Mouse (Mus musculus): ENCODE results near the gene Gpr146. TPM values are rescaled to one million over a fixed set of nuclear protein-coding genes. Genes with fewer than 3 reads are reported as not detected.
A peak's percentile ranks its signal among the peaks of the same experiment; 100 is the strongest.

Gpr146 gene
- polyA plus RNA-seq, 1 experiment from 2014 or later, result 24.1 TPM

- 51% methylated on average over 6 of the region's 6 CpGs for WGBS (ENCODE audit: insufficient replicate concordance)
- no peak within 1 kb of the TSS for H3K9ac ChIP-seq (ENCODE audit: low read depth, low read length)
- peaks cover 39% of the 10 kb centered on the region for H3K4me1 ChIP-seq (ENCODE audit: control insufficient read depth, low read depth, low read length)
Observed at GRCm38 (mm10) chr5:139352317-139352716, 25.2 kb upstream of the Gpr146 start, which contains the start of gene Cyp2w1. TSS of gene Cyp2w1 (plus strand) at chr5:139352617.

GRCm38 (mm10) chr5:139353496-139353895, 24.0 kb upstream of the Gpr146 start:
- no peak for ATAC-seq (ENCODE audit: low read depth)
- 54% methylated on average over 10 of the region's 10 CpGs for WGBS (ENCODE audit: insufficient replicate concordance)
- Histone ChIP-seq H3K27ac (ENCODE audit: low read length) (no peak overlapping the region), H3K36me3 (ENCODE audit: control insufficient read depth, insufficient read depth) (no peaks in the 10 kb centered on the region), H3K4me3 (ENCODE audit: low read depth, low read length) (no peak overlapping the region), H3K27me3 (ENCODE audit: control insufficient read depth, insufficient read depth, low read depth, low read length) (no peaks in the 10 kb centered on the region), H3K4me2 (ENCODE audit: low read depth, low read length) (no peak overlapping the region), H3K4me1 (ENCODE audit: control insufficient read depth, low read depth, low read length) (peaks cover 39% of the 10 kb centered on the region), H3K9ac (ENCODE audit: low read depth, low read length) (no peak overlapping the region), H3K9me3 (replicated peaks; ENCODE audit: control insufficient read depth, low read length) (no peaks in the 10 kb centered on the region)

More at GRCm38 (mm10) chr5:139352317-139352716, 25.2 kb upstream of the Gpr146 start, which contains the start of gene Cyp2w1:
- Histone ChIP-seq H3K4me2 (ENCODE audit: low read depth, low read length) (no peak within 1 kb of the TSS), H3K4me3 (ENCODE audit: low read depth, low read length) (no peak within 1 kb of the TSS), H3K27me3 (ENCODE audit: control insufficient read depth, insufficient read depth, low read depth, low read length) (no peaks in the 10 kb centered on the region), H3K9me3 (replicated peaks; ENCODE audit: control insufficient read depth, low read length) (no peaks in the 10 kb centered on the region), H3K27ac (ENCODE audit: low read length) (no peak within 1 kb of the TSS), H3K36me3 (ENCODE audit: control insufficient read depth, insufficient read depth) (no peaks in the 10 kb centered on the region)
- ATAC-seq (ENCODE audit: low read depth), result no peak

GRCm38 (mm10) chr5:139353946-139354345, 23.6 kb upstream of the Gpr146 start:
- no peak overlapping the region for H3K4me2 ChIP-seq (ENCODE audit: low read depth, low read length)
- no peak overlapping the region for H3K4me3 ChIP-seq (ENCODE audit: low read depth, low read length)
- H3K27ac ChIP-seq (ENCODE audit: low read length), result no peak overlapping the region
- WGBS (ENCODE audit: insufficient replicate concordance), result 75% methylated on average over 11 of the region's 11 CpGs
- H3K4me1 ChIP-seq (ENCODE audit: control insufficient read depth, low read depth, low read length), result peaks cover 39% of the 10 kb centered on the region
- H3K27me3 ChIP-seq (ENCODE audit: control insufficient read depth, insufficient read depth, low read depth, low read length), result no peaks in the 10 kb centered on the region
- no peak overlapping the region for H3K9ac ChIP-seq (ENCODE audit: low read depth, low read length)
- ATAC-seq (ENCODE audit: low read depth), result no peak
- H3K9me3 ChIP-seq (replicated peaks; ENCODE audit: control insufficient read depth, low read length), result no peaks in the 10 kb centered on the region
- H3K36me3 ChIP-seq (ENCODE audit: control insufficient read depth, insufficient read depth), result no peaks in the 10 kb centered on the region

GRCm38 (mm10) chr5:139355235-139355772, 22.2 kb upstream of the Gpr146 start:
- peak; percentile 22; the same call in 1 of the 2 replicates for ATAC-seq (ENCODE audit: low read depth)
- 32% methylated on average over 19 of the region's 19 CpGs for WGBS (ENCODE audit: insufficient replicate concordance)

GRCm38 (mm10) chr5:139358653-139359052, 18.8 kb upstream of the Gpr146 start:
- no peak for ATAC-seq (ENCODE audit: low read depth)

More at GRCm38 (mm10) chr5:139355235-139355772, 22.2 kb upstream of the Gpr146 start:
- Histone ChIP-seq H3K4me3 (ENCODE audit: low read depth, low read length) (no peak overlapping the region), H3K9ac (ENCODE audit: low read depth, low read length) (no peak overlapping the region), H3K36me3 (ENCODE audit: control insufficient read depth, insufficient read depth) (no peaks in the 10 kb centered on the region), H3K4me2 (ENCODE audit: low read depth, low read length) (no peak overlapping the region), H3K27ac (ENCODE audit: low read length) (no peak overlapping the region), H3K9me3 (replicated peaks; ENCODE audit: control insufficient read depth, low read length) (no peaks in the 10 kb centered on the region), H3K4me1 (ENCODE audit: control insufficient read depth, low read depth, low read length) (peaks cover 27% of the 10 kb centered on the region), H3K27me3 (ENCODE audit: control insufficient read depth, insufficient read depth, low read depth, low read length) (no peaks in the 10 kb centered on the region)

GRCm38 (mm10) chr5:139359244-139359643, 18.3 kb upstream of the Gpr146 start:
- Histone ChIP-seq H3K27me3 (ENCODE audit: control insufficient read depth, insufficient read depth, low read depth, low read length) (no peaks in the 10 kb centered on the region), H3K4me2 (ENCODE audit: low read depth, low read length) (no peak overlapping the region), H3K36me3 (ENCODE audit: control insufficient read depth, insufficient read depth) (no peaks in the 10 kb centered on the region), H3K9me3 (replicated peaks; ENCODE audit: control insufficient read depth, low read length) (no peaks in the 10 kb centered on the region), H3K4me1 (ENCODE audit: control insufficient read depth, low read depth, low read length) (peaks cover 1% of the 10 kb centered on the region), H3K27ac (ENCODE audit: low read length) (no peak overlapping the region), H3K9ac (ENCODE audit: low read depth, low read length) (no peak overlapping the region), H3K4me3 (ENCODE audit: low read depth, low read length) (no peak overlapping the region)
- WGBS (ENCODE audit: insufficient replicate concordance), result 79% methylated on average over 5 of the region's 5 CpGs
- no peak for ATAC-seq (ENCODE audit: low read depth)

More at GRCm38 (mm10) chr5:139358653-139359052, 18.8 kb upstream of the Gpr146 start:
- 62% methylated on average over 2 of the region's 2 CpGs for WGBS (ENCODE audit: insufficient replicate concordance)
- no peak overlapping the region for H3K4me3 ChIP-seq (ENCODE audit: low read depth, low read length)
- H3K9me3 ChIP-seq (replicated peaks; ENCODE audit: control insufficient read depth, low read length), result no peaks in the 10 kb centered on the region
- H3K36me3 ChIP-seq (ENCODE audit: control insufficient read depth, insufficient read depth), result no peaks in the 10 kb centered on the region
- no peak overlapping the region for H3K27ac ChIP-seq (ENCODE audit: low read length)
- H3K9ac ChIP-seq (ENCODE audit: low read depth, low read length), result no peak overlapping the region
- peaks cover 7% of the 10 kb centered on the region for H3K4me1 ChIP-seq (ENCODE audit: control insufficient read depth, low read depth, low read length)
- H3K27me3 ChIP-seq (ENCODE audit: control insufficient read depth, insufficient read depth, low read depth, low read length), result no peaks in the 10 kb centered on the region
- H3K4me2 ChIP-seq (ENCODE audit: low read depth, low read length), result no peak overlapping the region

- no peak overlapping the region for H3K27ac ChIP-seq (ENCODE audit: low read length)
- peaks cover 40% of the 10 kb centered on the region for H3K4me1 ChIP-seq (ENCODE audit: control insufficient read depth, low read depth, low read length)
- H3K4me3 ChIP-seq (ENCODE audit: low read depth, low read length), result no peak overlapping the region
- WGBS (ENCODE audit: insufficient replicate concordance), result 57% methylated on average over 7 of the region's 7 CpGs
- H3K36me3 ChIP-seq (ENCODE audit: control insufficient read depth, insufficient read depth), result no peaks in the 10 kb centered on the region
- no peak for ATAC-seq (ENCODE audit: low read depth)
- no peak overlapping the region for H3K9ac ChIP-seq (ENCODE audit: low read depth, low read length)
- no peaks in the 10 kb centered on the region for H3K9me3 ChIP-seq (replicated peaks; ENCODE audit: control insufficient read depth, low read length)
- no peaks in the 10 kb centered on the region for H3K27me3 ChIP-seq (ENCODE audit: control insufficient read depth, insufficient read depth, low read depth, low read length)
- no peak overlapping the region for H3K4me2 ChIP-seq (ENCODE audit: low read depth, low read length)
Observed at GRCm38 (mm10) chr5:139363858-139364257, 13.6 kb upstream of the Gpr146 start.

- Histone ChIP-seq H3K4me1 (ENCODE audit: control insufficient read depth, low read depth, low read length) (peaks cover 40% of the 10 kb centered on the region), H3K4me2 (ENCODE audit: low read depth, low read length) (peak overlapping the region; percentile 7; the same call in 1 of the 2 replicates), H3K9me3 (replicated peaks; ENCODE audit: control insufficient read depth, low read length) (no peaks in the 10 kb centered on the region), H3K9ac (ENCODE audit: low read depth, low read length) (peak overlapping the region; percentile 6; the same call in 1 of the 2 replicates), H3K27me3 (ENCODE audit: control insufficient read depth, insufficient read depth, low read depth, low read length) (no peaks in the 10 kb centered on the region), H3K4me3 (ENCODE audit: low read depth, low read length) (no peak overlapping the region), H3K27ac (ENCODE audit: low read length) (peak overlapping the region; percentile 54), H3K36me3 (ENCODE audit: control insufficient read depth, insufficient read depth) (no peaks in the 10 kb centered on the region)
- ATAC-seq (ENCODE audit: low read depth), result peak; percentile 57
- WGBS (ENCODE audit: insufficient replicate concordance), result 17% methylated on average over 12 of the region's 12 CpGs
Observed at GRCm38 (mm10) chr5:139364260-139364910, 13.1 kb upstream of the Gpr146 start.

GRCm38 (mm10) chr5:139364911-139365571, 12.5 kb upstream of the Gpr146 start:
- Histone ChIP-seq H3K27me3 (ENCODE audit: control insufficient read depth, insufficient read depth, low read depth, low read length) (no peaks in the 10 kb centered on the region), H3K36me3 (ENCODE audit: control insufficient read depth, insufficient read depth) (no peaks in the 10 kb centered on the region), H3K4me1 (ENCODE audit: control insufficient read depth, low read depth, low read length) (peaks cover 46% of the 10 kb centered on the region), H3K9ac (ENCODE audit: low read depth, low read length) (peak overlapping the region; percentile 6; the same call in 1 of the 2 replicates), H3K27ac (ENCODE audit: low read length) (peak overlapping the region; percentile 54), H3K9me3 (replicated peaks; ENCODE audit: control insufficient read depth, low read length) (no peaks in the 10 kb centered on the region), H3K4me3 (ENCODE audit: low read depth, low read length) (no peak overlapping the region), H3K4me2 (ENCODE audit: low read depth, low read length) (peak overlapping the region; percentile 7; the same call in 1 of the 2 replicates)
- ATAC-seq (ENCODE audit: low read depth), result no peak
- WGBS (ENCODE audit: insufficient replicate concordance), result 46% methylated on average over 5 of the region's 5 CpGs
